Mouse (Mus musculus): ENCODE results near the gene Ccdc78.

GRCm38 (mm10) chr17:25828223-25828594 is 41.8 kb downstream of the Ccdc78 start:
- no peak for TF ChIP-seq POLR2A (IDR thresholded peaks at IDR 0.05; ENCODE audit: extremely low read depth, insufficient read depth, low read length)
- TF ChIP-seq CTCF (IDR thresholded peaks at IDR 0.05; ENCODE audit: low read depth, low read length) = no peak

Data from liver, adult 2 months (tissue).